Mouse (Mus musculus) brain, adult 10 weeks (tissue): Measurements from ENCODE around the gene Gipc3. TPM values are rescaled to one million over a fixed set of nuclear protein-coding genes. Genes with fewer than 3 reads are reported as not detected.

Experiments
- polyA plus RNA-seq: library from polyadenylated mRNA; stranded (reverse); fragments of 350-450 nt; fragmentation: Illumina TruSeq; extraction: RNeasy Lipid Tissue Mini Kit (QIAGEN cat#74804); gene quantifications from one replicate; pipeline ENCODE4 v1.2.3, GENCODE M21; 2015; ENCODE audit warnings: low read depth, low replicate concordance

Gene Gipc3
- 1.2 TPM for polyA plus RNA-seq

GRCm38 (mm10) chr10:81342686-81343505, at the start of gene Gipc3:
TSS of gene Gipc3 (minus strand) at chr10:81343266.

DNA sequence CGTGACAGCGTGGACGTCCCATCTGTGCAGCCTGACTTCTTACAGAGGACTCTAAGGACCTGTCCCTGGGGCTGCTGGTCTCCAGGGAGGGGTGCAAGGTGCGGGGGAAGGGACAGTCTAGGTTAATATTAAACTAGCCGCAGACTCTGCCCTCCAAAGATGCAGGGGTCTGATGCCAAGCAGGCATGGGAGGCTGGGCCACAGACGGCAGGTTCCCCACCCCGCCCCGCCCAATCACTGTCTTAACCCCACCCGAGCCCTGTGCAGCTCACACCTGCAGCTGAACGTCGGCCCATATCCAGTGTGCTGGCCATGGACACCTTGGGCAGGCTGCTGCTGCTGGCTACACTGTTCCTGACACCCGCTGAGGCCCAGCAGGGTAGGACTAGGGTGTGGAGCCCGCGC, 49.7 kb upstream of the Gipc3 start, which contains the start of gene Smim24:
Gene Smim24, plus strand, starts transcription at position 271 of the 405 bp plus-strand sequence.

GRCm38 (mm10) chr10:81388505-81389055, 45.5 kb upstream of the Gipc3 start, which contains the start of gene Gm48552:
TSS of gene Gm48552 (plus strand) at chr10:81389005.

GRCm38 (mm10) chr10:81383802-81384604, 40.9 kb upstream of the Gipc3 start, which contains the start of the genes Dohh and Gm48551:
TSS of gene Dohh (plus strand) at chr10:81384428.
TSS of gene Gm48551 (plus strand) at chr10:81384466.

GRCm38 (mm10) chr10:81377793-81378552, 34.9 kb upstream of the Gipc3 start, which contains the start of gene Fzr1:
TSS of gene Fzr1 (minus strand) at chr10:81378516.

GRCm38 (mm10) chr10:81365672-81366476, 22.8 kb upstream of the Gipc3 start, which contains the start of gene 4930404N11Rik:
TSS of gene 4930404N11Rik (minus strand) at chr10:81365816.

GRCm38 (mm10) chr10:81356991-81357844, 14.2 kb upstream of the Gipc3 start, which contains the start of gene Mfsd12:
TSS of gene Mfsd12 (plus strand) at chr10:81357491.

DNA sequence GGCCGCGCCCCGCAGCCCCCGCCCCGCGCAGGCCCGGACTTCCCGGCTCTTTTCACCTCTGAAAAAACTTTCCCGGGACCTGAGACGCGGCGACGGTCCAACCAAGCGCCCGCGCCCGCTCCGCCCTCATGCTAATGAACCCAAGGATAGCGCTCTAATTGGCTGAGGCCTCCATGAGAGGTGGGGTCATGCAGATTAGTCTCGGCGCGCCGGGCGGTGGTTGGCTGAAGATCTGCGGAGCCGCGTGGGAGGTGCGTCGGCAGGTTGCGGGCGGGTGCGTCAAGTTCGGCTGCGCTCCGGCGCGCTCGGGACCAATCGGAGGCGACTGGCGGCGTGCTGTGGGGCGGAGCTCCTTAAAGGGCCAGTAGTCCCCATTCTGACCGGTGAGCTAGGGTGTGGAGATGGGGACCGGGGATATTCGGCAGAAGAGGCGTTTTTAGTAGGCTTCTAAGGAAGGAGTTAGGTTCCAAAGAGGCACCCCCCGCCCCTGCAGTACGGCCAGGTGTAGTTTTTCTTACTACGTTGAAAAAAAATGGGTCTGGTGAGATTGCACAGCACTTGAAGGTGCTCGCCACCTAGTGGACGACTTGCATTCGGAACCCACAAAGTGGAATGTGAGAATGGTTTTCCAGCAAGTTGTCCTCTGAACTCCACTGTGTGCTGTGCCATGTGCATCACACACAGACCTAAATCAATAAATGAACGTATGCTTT, 7.4 kb upstream of the Gipc3 start, which contains the start of gene Hmg20b:
Gene Hmg20b, minus strand, starts transcription at position 130 of the 713 bp plus-strand sequence.

GRCm38 (mm10) chr10:81328386-81328785, 14.7 kb downstream of the Gipc3 start, which contains the start of gene Tbxa2r:
TSS of gene Tbxa2r (plus strand) at chr10:81328731.

GRCm38 (mm10) chr10:81320550-81321347, 22.3 kb downstream of the Gipc3 start, which contains the start of gene Cactin:
TSS of gene Cactin (plus strand) at chr10:81321103.

GRCm38 (mm10) chr10:81292554-81293333, 50.3 kb downstream of the Gipc3 start, which contains the start of gene Pip5k1c:
TSS of gene Pip5k1c (plus strand) at chr10:81292963.

GRCm38 (mm10) chr10:81291511-81292104, 51.5 kb downstream of the Gipc3 start, which contains the start of gene Tjp3:
TSS of gene Tjp3 (minus strand) at chr10:81291581.

